Mouse (Mus musculus): ENCODE data around the gene Irx6. TPM values are rescaled to one million over a fixed set of nuclear protein-coding genes. Genes with fewer than 3 reads are reported as not detected.

The Irx6 gene
- total and polyA plus RNA-seq, 2 experiments: not detected

- WGBS: 92% methylated on average over 1 of the region's 1 CpGs
- TF ChIP-seq POLR2A (IDR thresholded peaks at IDR 0.05; ENCODE audit: extremely low read depth, insufficient read depth, low read length): no peak
- Histone ChIP-seq H3K9ac (ENCODE audit: low read depth, low read length) (no peak overlapping the region), H3K4me1 (ENCODE audit: control insufficient read depth, insufficient read depth, low read length) (no peaks in the 10 kb centered on the region), H3K4me3 (ENCODE audit: insufficient read depth, low read depth, low read length) (no peak overlapping the region), H3K36me3 (ENCODE audit: control insufficient read depth, insufficient read depth, low read length) (no peaks in the 10 kb centered on the region), H3K27me3 (ENCODE audit: control insufficient read depth, insufficient read depth, low read length) (no peaks in the 10 kb centered on the region; the same call in 1 of the 2 replicates), H3K27ac (replicated peaks; ENCODE audit: insufficient read depth, low read depth, low read length) (no peak overlapping the region), H3K79me2 (ENCODE audit: control insufficient read depth, insufficient read depth, low read length) (no peaks in the 10 kb centered on the region)
- no peak for DNase-seq (ENCODE audit: extremely low read depth, low read depth, low spot score)
These were observed 39.2 kb downstream of the Irx6 start for GRCm38 (mm10) chr8:92713286-92713685.

DNA sequence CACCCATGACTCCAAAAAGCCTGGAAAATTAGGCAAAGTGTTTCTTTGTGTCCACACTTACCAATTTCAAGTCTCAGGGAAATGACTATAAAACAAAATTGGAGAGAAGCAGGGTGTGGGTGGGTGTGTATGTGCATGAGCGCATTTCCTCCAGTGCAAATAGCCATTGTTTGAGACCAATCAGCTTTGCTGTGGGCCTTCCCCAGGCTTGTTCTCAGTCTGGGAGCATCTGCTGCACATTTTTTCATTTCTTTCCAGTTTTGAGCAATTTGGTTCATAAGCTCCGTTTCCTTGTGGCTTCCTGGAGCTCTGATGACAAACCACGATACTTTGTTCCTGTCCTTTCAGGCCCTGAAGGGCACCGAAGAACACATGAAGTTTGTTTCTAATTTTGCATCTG is 43.3 kb downstream of the Irx6 start:
- Histone ChIP-seq H3K79me2 (ENCODE audit: control insufficient read depth, insufficient read depth, low read length) (no peaks in the 10 kb centered on the region), H3K27ac (replicated peaks; ENCODE audit: insufficient read depth, low read depth, low read length) (no peak overlapping the region), H3K9ac (ENCODE audit: low read depth, low read length) (no peak overlapping the region), H3K4me1 (ENCODE audit: control insufficient read depth, insufficient read depth, low read length) (no peaks in the 10 kb centered on the region), H3K36me3 (ENCODE audit: control insufficient read depth, insufficient read depth, low read length) (no peaks in the 10 kb centered on the region), H3K4me3 (ENCODE audit: insufficient read depth, low read depth, low read length) (no peak overlapping the region), H3K27me3 (ENCODE audit: control insufficient read depth, insufficient read depth, low read length) (no peaks in the 10 kb centered on the region)
- no peak for DNase-seq (ENCODE audit: extremely low read depth, low read depth, low spot score)
- TF ChIP-seq POLR2A (IDR thresholded peaks at IDR 0.05; ENCODE audit: extremely low read depth, insufficient read depth, low read length) (no peak), CTCF (IDR thresholded peaks at IDR 0.05; ENCODE audit: low read depth, low read length) (no peak)
- WGBS: 83% methylated on average over 4 of the region's 4 CpGs

DNA sequence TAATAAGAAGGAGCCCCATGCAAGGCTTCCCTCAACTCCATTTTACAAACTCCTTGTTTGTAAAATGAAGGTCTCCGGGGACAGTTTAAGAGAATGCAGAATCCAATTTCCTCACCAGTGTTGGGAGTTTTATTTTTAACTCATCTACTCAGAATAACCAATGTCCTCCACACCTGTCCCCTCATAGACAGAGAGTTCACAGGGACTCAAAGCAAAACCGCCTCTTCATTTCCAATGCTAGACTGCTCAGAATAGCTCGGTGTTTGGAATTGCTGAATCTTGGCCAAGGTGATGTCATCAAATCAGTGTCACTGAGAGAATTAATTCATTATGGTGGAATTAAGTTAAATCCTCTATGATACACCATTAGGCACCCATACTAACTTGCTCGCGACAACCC is 44.0 kb downstream of the Irx6 start:
- Histone ChIP-seq H3K79me2 (ENCODE audit: control insufficient read depth, insufficient read depth, low read length) (no peaks in the 10 kb centered on the region), H3K4me3 (ENCODE audit: insufficient read depth, low read depth, low read length) (no peak overlapping the region), H3K4me1 (ENCODE audit: control insufficient read depth, insufficient read depth, low read length) (no peaks in the 10 kb centered on the region), H3K36me3 (ENCODE audit: control insufficient read depth, insufficient read depth, low read length) (no peaks in the 10 kb centered on the region), H3K27me3 (ENCODE audit: control insufficient read depth, insufficient read depth, low read length) (no peaks in the 10 kb centered on the region), H3K27ac (replicated peaks; ENCODE audit: insufficient read depth, low read depth, low read length) (no peak overlapping the region), H3K9ac (ENCODE audit: low read depth, low read length) (no peak overlapping the region)
- no peak for DNase-seq (ENCODE audit: extremely low read depth, low read depth, low spot score)
- 91% methylated on average over 5 of the region's 5 CpGs for WGBS
- TF ChIP-seq POLR2A (IDR thresholded peaks at IDR 0.05; ENCODE audit: extremely low read depth, insufficient read depth, low read length) (no peak), CTCF (IDR thresholded peaks at IDR 0.05; ENCODE audit: low read depth, low read length) (no peak)

GRCm38 (mm10) chr8:92721266-92721935 is 47.3 kb downstream of the Irx6 start:
- no peaks in the 10 kb centered on the region for H3K36me3 ChIP-seq (ENCODE audit: control insufficient read depth, insufficient read depth, low read length)
- WGBS: 57% methylated on average over 12 of the region's 12 CpGs
- H3K9ac ChIP-seq (ENCODE audit: low read depth, low read length): no peak overlapping the region
- H3K79me2 ChIP-seq (ENCODE audit: control insufficient read depth, insufficient read depth, low read length): no peaks in the 10 kb centered on the region
- H3K27me3 ChIP-seq (ENCODE audit: control insufficient read depth, insufficient read depth, low read length): no peaks in the 10 kb centered on the region
- H3K4me1 ChIP-seq (ENCODE audit: control insufficient read depth, insufficient read depth, low read length): no peaks in the 10 kb centered on the region
- no peak overlapping the region for H3K4me3 ChIP-seq (ENCODE audit: insufficient read depth, low read depth, low read length)
- H3K27ac ChIP-seq (replicated peaks; ENCODE audit: insufficient read depth, low read depth, low read length): no peak overlapping the region
- TF ChIP-seq CTCF (IDR thresholded peaks at IDR 0.05; ENCODE audit: low read depth, low read length): peak; percentile 32; the same call in 1 of the 2 replicates
- no peak for TF ChIP-seq POLR2A (IDR thresholded peaks at IDR 0.05; ENCODE audit: extremely low read depth, insufficient read depth, low read length)
- no peak for DNase-seq (ENCODE audit: extremely low read depth, low read depth, low spot score)

DNA sequence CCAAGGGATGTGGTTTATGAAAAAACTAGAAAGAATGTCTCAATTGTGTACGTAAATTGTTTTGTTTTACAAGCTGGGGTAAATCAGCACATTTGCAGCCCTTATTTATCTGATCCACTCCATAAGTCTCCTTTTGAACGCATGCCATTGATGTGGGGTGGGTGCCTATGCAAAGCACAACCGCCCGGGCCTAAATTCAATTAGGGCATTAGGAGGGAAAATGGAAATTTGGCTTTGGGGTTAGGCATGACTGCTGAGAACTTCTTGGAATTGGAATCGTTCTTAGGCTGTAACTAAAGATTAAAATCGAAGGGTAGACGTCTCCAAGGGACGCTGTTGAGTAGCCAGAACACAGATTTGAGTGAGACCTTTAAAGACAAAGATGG is 47.8 kb downstream of the Irx6 start:
- H3K36me3 ChIP-seq (ENCODE audit: control insufficient read depth, insufficient read depth, low read length): no peaks in the 10 kb centered on the region
- no peak overlapping the region for H3K4me3 ChIP-seq (ENCODE audit: insufficient read depth, low read depth, low read length)
- no peak for DNase-seq (ENCODE audit: extremely low read depth, low read depth, low spot score)
- H3K4me1 ChIP-seq (ENCODE audit: control insufficient read depth, insufficient read depth, low read length): no peaks in the 10 kb centered on the region
- H3K27me3 ChIP-seq (ENCODE audit: control insufficient read depth, insufficient read depth, low read length): no peaks in the 10 kb centered on the region
- TF ChIP-seq CTCF (IDR thresholded peaks at IDR 0.05; ENCODE audit: low read depth, low read length) (no peak), POLR2A (IDR thresholded peaks at IDR 0.05; ENCODE audit: extremely low read depth, insufficient read depth, low read length) (no peak)
- WGBS: 83% methylated on average over 8 of the region's 8 CpGs
- no peaks in the 10 kb centered on the region for H3K79me2 ChIP-seq (ENCODE audit: control insufficient read depth, insufficient read depth, low read length)
- H3K9ac ChIP-seq (ENCODE audit: low read depth, low read length): no peak overlapping the region
- no peak overlapping the region for H3K27ac ChIP-seq (replicated peaks; ENCODE audit: insufficient read depth, low read depth, low read length)

DNA sequence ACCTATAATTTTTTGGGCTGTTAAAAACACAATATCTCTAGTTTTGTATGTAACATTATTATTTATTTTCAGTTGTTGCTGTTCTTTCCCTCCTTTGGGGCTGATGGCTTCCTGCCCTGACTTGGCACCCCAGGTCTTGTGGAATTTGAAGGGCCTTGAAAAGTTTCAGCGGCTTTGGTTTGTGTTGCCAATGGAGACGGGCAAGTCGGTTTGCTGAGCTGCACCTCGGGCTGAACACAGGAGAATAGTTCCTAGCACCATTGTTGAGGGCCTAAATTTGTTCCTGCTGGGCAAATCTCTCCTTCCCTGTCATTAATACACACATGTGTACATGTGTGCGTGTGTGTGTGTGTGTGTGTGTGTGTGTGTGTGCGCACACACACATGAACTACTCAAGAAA is 49.2 kb downstream of the Irx6 start:
- WGBS: 64% methylated on average over 6 of the region's 6 CpGs
- Histone ChIP-seq H3K36me3 (ENCODE audit: control insufficient read depth, insufficient read depth, low read length) (no peaks in the 10 kb centered on the region), H3K79me2 (ENCODE audit: control insufficient read depth, insufficient read depth, low read length) (no peaks in the 10 kb centered on the region), H3K27me3 (ENCODE audit: control insufficient read depth, insufficient read depth, low read length) (no peaks in the 10 kb centered on the region), H3K9ac (ENCODE audit: low read depth, low read length) (no peak overlapping the region), H3K27ac (replicated peaks; ENCODE audit: insufficient read depth, low read depth, low read length) (no peak overlapping the region), H3K4me1 (ENCODE audit: control insufficient read depth, insufficient read depth, low read length) (no peaks in the 10 kb centered on the region), H3K4me3 (ENCODE audit: insufficient read depth, low read depth, low read length) (no peak overlapping the region)
- DNase-seq (ENCODE audit: extremely low read depth, low read depth, low spot score): no peak
- TF ChIP-seq POLR2A (IDR thresholded peaks at IDR 0.05; ENCODE audit: extremely low read depth, insufficient read depth, low read length) (no peak), CTCF (IDR thresholded peaks at IDR 0.05; ENCODE audit: low read depth, low read length) (no peak)
